Mouse (Mus musculus): ENCODE results near the gene Sema4b. TPM values are rescaled to one million over a fixed set of nuclear protein-coding genes. Genes with fewer than 3 reads are reported as not detected.

The Sema4b gene
- total and polyA plus RNA-seq, 3 experiments = 10.9 to 17.3 TPM; not detected in 1

DNA sequence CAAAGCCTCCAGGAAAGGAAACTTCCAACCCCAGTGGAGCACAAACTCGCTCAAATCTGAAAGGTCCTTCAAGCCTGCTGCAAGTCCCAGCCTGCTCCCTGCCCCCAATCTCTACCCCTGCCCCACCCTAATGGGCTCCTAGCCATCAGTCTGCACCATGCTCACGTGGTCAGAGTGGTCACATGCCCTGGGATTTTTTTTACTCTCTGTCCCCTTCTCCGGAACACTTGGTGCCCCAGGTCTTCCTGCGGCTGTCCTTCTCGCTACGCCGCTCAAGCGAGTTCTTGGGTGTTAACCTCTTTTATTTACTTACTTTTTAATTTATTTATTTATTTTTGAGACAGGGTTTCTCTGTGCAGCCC is 25.7 kb upstream of the Sema4b start:
- Histone ChIP-seq H3K27ac (ENCODE audit: control insufficient read depth, low read depth, low read length) (no peak overlapping the region), H3K36me3 (ENCODE audit: control insufficient read depth in 1 of 2, insufficient read depth in 2 of 2, low read length in 2 of 2) (peaks cover 0 to 7% of the 10 kb centered on the region in 2 experiments; a peak in 2 of 4 replicates), H3K79me2 (ENCODE audit: control insufficient read depth, insufficient read depth, low read length, poor library complexity) (no peaks in the 10 kb centered on the region), H3K9ac (ENCODE audit: control insufficient read depth, low read depth, low read length, poor library complexity, severe bottlenecking) (no peak overlapping the region), H3K4me3 (ENCODE audit: control insufficient read depth in 1 of 2, insufficient read depth in 1 of 2, low read depth in 2 of 2, low read length in 2 of 2) (no peak overlapping the region), H3K27me3 (ENCODE audit: control insufficient read depth in 1 of 2, insufficient read depth in 2 of 2, low read length in 2 of 2) (no peaks in the 10 kb centered on the region), H3K4me1 (ENCODE audit: control insufficient read depth in 1 of 2, insufficient read depth in 2 of 2, low read length in 2 of 2) (peaks cover 2 to 16% of the 10 kb centered on the region in 2 experiments), H3K9me3 (replicated peaks; ENCODE audit: insufficient read depth, low read length) (no peaks in the 10 kb centered on the region)
- no peak for DNase-seq (ENCODE audit: low read depth, low spot score)
- 0 out of 4 replicates have a peak, but pooled peaks of 1 of the 2 experiments have one; percentile 44 for TF ChIP-seq USF2 (IDR thresholded peaks at IDR 0.05; ENCODE audit: borderline replicate concordance in 1 of 2, insufficient read depth in 1 of 2, low read depth in 1 of 2, low read length in 2 of 2)
- peak; percentile 81 for TF ChIP-seq USF1 (IDR thresholded peaks at IDR 0.05; ENCODE audit: low read depth, low read length)
- no peak for TF ChIP-seq ZNF384 (IDR thresholded peaks at IDR 0.05; ENCODE audit: low read depth, low read length)

DNA sequence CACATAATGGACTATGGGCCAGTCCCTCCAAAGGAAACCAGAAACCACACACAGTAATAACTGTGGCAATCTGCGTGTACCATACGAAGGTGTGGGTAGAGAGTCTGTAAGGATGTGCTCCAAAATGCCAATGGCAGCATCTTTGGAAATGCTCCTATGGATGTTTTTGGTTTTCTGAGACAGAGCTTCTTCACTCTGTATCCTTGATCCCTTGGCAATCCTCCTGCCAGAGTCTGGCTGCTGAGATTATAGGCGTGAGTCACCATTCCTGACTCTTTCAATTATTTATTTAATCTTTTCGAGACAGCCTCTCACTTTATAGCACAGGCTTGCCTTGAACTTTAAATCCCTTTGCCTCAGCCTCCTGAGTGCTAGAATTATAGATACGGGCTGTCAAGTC is 21.2 kb upstream of the Sema4b start:
- no peak for TF ChIP-seq USF1 (IDR thresholded peaks at IDR 0.05; ENCODE audit: low read depth, low read length)
- TF ChIP-seq POLR2A (IDR thresholded peaks at IDR 0.05; ENCODE audit: control insufficient read depth in 1 of 2, insufficient read depth in 1 of 2, low read depth in 1 of 2, low read length in 2 of 2, poor library complexity in 1 of 2) = no peak
- TF ChIP-seq CHD2 (IDR thresholded peaks at IDR 0.05; ENCODE audit: low read length) = no peak
- no peak for TF ChIP-seq CHD1 (IDR thresholded peaks at IDR 0.05; ENCODE audit: low read depth, low read length)
- peak; percentile 70 for TF ChIP-seq TAL1 (IDR thresholded peaks at IDR 0.05; ENCODE audit: low read length)
- no peak for TF ChIP-seq EP300 (IDR thresholded peaks at IDR 0.05; ENCODE audit: low read depth in 1 of 2, low read length in 2 of 2)
- no peak for TF ChIP-seq MYB (IDR thresholded peaks at IDR 0.05; ENCODE audit: low read depth, low read length)
- TF ChIP-seq ZKSCAN1 (IDR thresholded peaks at IDR 0.05; ENCODE audit: low read depth, low read length) = no peak
- no peak for TF ChIP-seq NRF1 (IDR thresholded peaks at IDR 0.05; ENCODE audit: insufficient read depth, low read depth, low read length, poor library complexity, severe bottlenecking)
- TF ChIP-seq ZMIZ1 (IDR thresholded peaks at IDR 0.05; ENCODE audit: low read depth, low read length) = no peak
- TF ChIP-seq GABPA (IDR thresholded peaks at IDR 0.05; ENCODE audit: low read depth, low read length) = no peak
- 0 out of 2 replicates have a peak, but pooled peaks have one; percentile 26 for TF ChIP-seq GATA1 (IDR thresholded peaks at IDR 0.05; ENCODE audit: low read depth, low read length)
- TF ChIP-seq BHLHE40 (IDR thresholded peaks at IDR 0.05; ENCODE audit: borderline replicate concordance, low read depth, low read length) = no peak
- TF ChIP-seq MAX (IDR thresholded peaks at IDR 0.05; ENCODE audit: low read length) = no peak
- no peak for TF ChIP-seq KAT2A (conservative IDR thresholded peaks at IDR 0.05; ENCODE audit: low read depth, low read length)
- no peak for TF ChIP-seq TCF12 (IDR thresholded peaks at IDR 0.05; ENCODE audit: low read depth, low read length)
- no peak for TF ChIP-seq MEF2A (IDR thresholded peaks at IDR 0.05; ENCODE audit: extremely low read depth, insufficient replicate concordance, low read depth, low read length, poor library complexity, severe bottlenecking)
- H3K27ac ChIP-seq (ENCODE audit: control insufficient read depth, low read depth, low read length) = no peak overlapping the region
- no peak overlapping the region for H3K4me3 ChIP-seq (ENCODE audit: control insufficient read depth in 1 of 2, insufficient read depth in 1 of 2, low read depth in 2 of 2, low read length in 2 of 2)
- H3K4me1 ChIP-seq (ENCODE audit: control insufficient read depth in 1 of 2, insufficient read depth in 2 of 2, low read length in 2 of 2) = peaks cover 13 to 24% of the 10 kb centered on the region in 2 experiments
- H3K9ac ChIP-seq (ENCODE audit: control insufficient read depth, low read depth, low read length, poor library complexity, severe bottlenecking) = no peak overlapping the region
- no peak for DNase-seq (ENCODE audit: low read depth, low spot score)
- H3K79me2 ChIP-seq (ENCODE audit: control insufficient read depth, insufficient read depth, low read length, poor library complexity) = no peaks in the 10 kb centered on the region
- no peaks in the 10 kb centered on the region for H3K27me3 ChIP-seq (ENCODE audit: control insufficient read depth in 1 of 2, insufficient read depth in 2 of 2, low read length in 2 of 2)
- no peaks in the 10 kb centered on the region for H3K9me3 ChIP-seq (replicated peaks; ENCODE audit: insufficient read depth, low read length)
- H3K36me3 ChIP-seq (ENCODE audit: control insufficient read depth in 1 of 2, insufficient read depth in 2 of 2, low read length in 2 of 2) = peaks cover 0 to 23% of the 10 kb centered on the region in 2 experiments; a peak in 2 of 4 replicates

All from MEL (cell line).